Mouse (Mus musculus) right cerebral cortex, postnatal 4 days (tissue): Measurements from ENCODE around the gene Pdzd7.
A peak's percentile ranks its signal among the peaks of the same experiment; 100 is the strongest.
"Not testable (repeated sequence)": the region's sequence is repeated elsewhere in the genome, so short reads cannot be mapped to it uniquely, and the experiment has no call there.

Experiments
- DNase-seq: peaks from one replicate; pipeline ENCODE4 v3.0.0-alpha.2; 2022

The Pdzd7 gene

GRCm38 (mm10) chr19:45058113-45058839, 12.8 kb upstream of the Pdzd7 start:
- peak; percentile 85 for DNase-seq

- no peak for DNase-seq
Observed at GRCm38 (mm10) chr19:45057724-45058112, 12.2 kb upstream of the Pdzd7 start.

- no peak for DNase-seq
Observed at GRCm38 (mm10) chr19:45056908-45057698, 11.6 kb upstream of the Pdzd7 start.

- no peak for DNase-seq
Observed at GRCm38 (mm10) chr19:45056364-45056763, 10.8 kb upstream of the Pdzd7 start.

- DNase-seq: no peak
Observed at GRCm38 (mm10) chr19:45054892-45055690, 9.6 kb upstream of the Pdzd7 start.

- DNase-seq: no peak
Observed at GRCm38 (mm10) chr19:45053451-45053850, 7.9 kb upstream of the Pdzd7 start.

GRCm38 (mm10) chr19:45049523-45049922, 4.0 kb upstream of the Pdzd7 start:
- no peak for DNase-seq

- DNase-seq: no peak
Observed at GRCm38 (mm10) chr19:45048644-45049365, 3.3 kb upstream of the Pdzd7 start.

- DNase-seq: peak; percentile 47
Observed at GRCm38 (mm10) chr19:45047935-45048643, 2.6 kb upstream of the Pdzd7 start.

DNA sequence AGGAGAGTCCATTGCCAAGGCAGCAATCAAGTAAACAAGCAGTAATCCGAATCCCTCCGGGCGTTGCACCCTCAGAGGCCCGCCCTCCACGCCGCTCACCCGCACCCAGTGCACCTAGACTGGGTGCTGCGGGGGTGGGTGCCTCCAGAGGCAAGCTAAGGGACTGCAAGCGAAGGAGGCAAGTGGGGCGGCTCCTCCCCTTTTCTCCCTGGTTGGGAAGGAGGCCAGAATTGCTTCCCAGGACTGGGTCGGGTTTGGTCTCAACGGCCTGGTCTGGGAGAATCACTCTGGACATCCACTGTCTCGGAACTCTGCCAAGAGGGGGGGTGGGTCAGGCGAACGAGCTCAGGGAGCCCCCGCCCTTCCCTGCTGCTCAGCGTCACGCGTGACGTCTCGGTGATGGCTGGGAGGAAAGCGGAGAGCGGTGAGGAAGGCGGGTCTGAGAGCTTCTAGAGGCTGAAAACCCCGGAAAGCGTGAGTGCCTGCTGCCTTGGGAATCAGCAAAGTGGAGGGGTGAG, 2.0 kb upstream of the Pdzd7 start, which contains the start of gene Sfxn3:
Gene Sfxn3 (plus strand): TSS at position 87 of the 518 bp plus-strand sequence.
- DNase-seq: peak; percentile 95

- peak; percentile 88 for DNase-seq
Observed at GRCm38 (mm10) chr19:45046523-45047321, 1.2 kb upstream of the Pdzd7 start.

GRCm38 (mm10) chr19:45045236-45045635, 281 bp downstream of the Pdzd7 start:
- DNase-seq: no peak

GRCm38 (mm10) chr19:45044389-45044927, 1.1 kb downstream of the Pdzd7 start:
- no peak for DNase-seq

- no peak for DNase-seq
Observed at GRCm38 (mm10) chr19:45040214-45040613, 5.3 kb downstream of the Pdzd7 start.

- DNase-seq: not testable (repeated sequence)
Observed at GRCm38 (mm10) chr19:45038198-45038597, 7.3 kb downstream of the Pdzd7 start.

- DNase-seq: peak; percentile 63
Observed at GRCm38 (mm10) chr19:45036867-45037266, 8.7 kb downstream of the Pdzd7 start.

GRCm38 (mm10) chr19:45032570-45033332, 12.8 kb downstream of the Pdzd7 start:
- DNase-seq: no peak

DNA sequence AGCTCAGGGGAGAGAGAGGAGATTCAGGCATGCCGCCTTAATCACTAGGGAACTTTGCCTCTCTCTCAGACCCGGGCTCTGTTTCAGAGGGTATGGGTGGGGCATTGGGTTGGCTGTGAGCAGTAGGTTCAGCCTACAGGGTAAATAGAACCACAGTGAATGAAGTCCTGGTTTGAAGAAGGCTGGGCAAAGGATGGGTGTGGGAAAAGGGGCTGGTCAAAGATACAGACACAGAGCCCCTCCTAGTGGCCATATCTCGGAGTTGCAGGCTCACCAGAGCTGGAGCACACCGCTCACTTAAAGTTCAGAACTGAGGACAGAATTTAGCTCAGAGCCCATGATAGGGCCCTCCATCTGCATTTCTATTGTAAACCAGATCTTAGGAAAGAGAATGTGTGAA, 13.7 kb downstream of the Pdzd7 start:
- peak; percentile 69 for DNase-seq
